Mouse (Mus musculus): ENCODE data around the gene Luzp1. TPM values are rescaled to one million over a fixed set of nuclear protein-coding genes. Genes with fewer than 3 reads are reported as not detected.
A peak's percentile ranks its signal among the peaks of the same experiment; 100 is the strongest.

Luzp1 gene
- total RNA-seq, 1 experiment from 2014 or later: 34.6 TPM

DNA sequence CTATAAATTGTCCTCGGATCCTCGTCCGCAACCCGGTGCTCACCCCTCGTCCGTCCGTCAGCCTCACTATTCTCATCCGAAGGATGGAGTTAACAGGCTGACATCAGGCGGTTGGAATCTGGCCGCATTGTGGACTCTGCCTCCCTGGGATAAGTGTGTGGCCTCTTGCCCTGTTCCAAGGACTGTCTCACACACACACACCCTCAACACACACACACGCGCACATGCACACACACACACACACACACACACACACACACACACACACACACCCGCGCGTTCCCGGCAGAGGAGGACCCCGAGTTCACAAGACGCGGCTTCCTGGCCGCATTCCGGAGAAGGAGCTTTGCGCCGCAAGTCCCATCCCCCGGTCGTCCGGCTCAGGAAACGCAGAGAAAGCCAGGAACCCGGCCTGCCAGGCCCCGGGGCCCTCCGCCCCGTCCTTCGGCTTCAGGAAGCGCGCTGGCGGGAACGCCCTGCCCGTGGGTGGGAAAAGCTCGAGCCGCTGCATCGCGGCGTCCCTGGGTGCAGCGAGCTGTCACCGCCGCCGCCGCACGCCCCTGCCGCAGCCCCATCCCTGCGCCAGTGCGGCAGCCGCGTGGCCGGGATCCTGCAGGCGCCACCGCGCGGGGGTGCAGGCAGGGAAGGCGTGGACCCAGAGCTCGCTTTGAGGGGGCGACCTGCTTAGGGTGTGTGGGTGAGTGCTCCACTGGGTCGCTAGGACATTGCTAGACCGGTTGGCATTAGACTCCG lies 7.3 kb upstream of the Luzp1 start, which contains the start of gene 6030445D17Rik:
Gene 6030445D17Rik, plus strand, starts transcription at position 165 of the 753 bp plus-strand sequence.
- peak; percentile 89 for DNase-seq

GRCm38 (mm10) chr4:136462839-136463178 lies 6.8 kb upstream of the Luzp1 start:
- DNase-seq: peak; percentile 52

- DNase-seq: no peak
These were observed 6.1 kb upstream of the Luzp1 start for GRCm38 (mm10) chr4:136463436-136463835.

- DNase-seq: peak; percentile 70
These were observed 3.3 kb upstream of the Luzp1 start for GRCm38 (mm10) chr4:136466226-136466625.

DNA sequence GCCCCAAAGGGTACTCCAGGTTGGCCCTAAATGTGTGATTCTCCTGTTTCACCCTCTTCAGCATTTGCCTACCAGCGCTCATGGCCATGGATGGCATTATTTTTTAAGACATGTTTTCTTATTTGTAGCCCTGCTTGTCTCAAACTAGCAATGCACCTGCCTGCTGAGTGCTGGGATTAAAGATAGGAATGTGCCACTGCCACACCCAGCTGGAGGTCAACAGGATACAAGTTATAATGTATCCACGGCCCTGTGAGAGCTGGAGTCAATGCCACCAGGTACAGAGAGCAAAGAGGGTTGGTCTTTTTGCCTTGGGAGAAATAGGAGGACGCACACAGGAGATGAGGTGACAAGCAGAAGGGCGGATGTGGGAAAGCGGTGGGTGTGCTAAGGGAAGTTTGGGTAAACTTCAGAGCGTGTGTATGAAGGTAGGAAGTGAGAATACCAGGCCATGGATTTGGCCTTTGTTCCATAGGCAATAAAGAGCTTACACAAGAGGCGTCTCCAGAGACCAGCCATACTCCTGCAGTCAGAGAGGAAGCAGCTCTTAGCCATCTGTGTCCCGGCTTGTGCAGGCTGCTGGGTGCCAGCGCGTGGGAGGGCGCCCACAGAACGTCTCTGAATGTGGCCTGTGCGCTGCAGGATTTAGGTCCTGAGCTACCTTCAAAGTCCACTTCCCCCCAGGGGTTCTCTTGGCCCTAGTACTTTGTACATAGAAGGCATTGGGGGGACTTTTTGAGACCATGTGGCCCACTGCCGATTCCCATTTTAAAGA lies 821 bp upstream of the Luzp1 start:
- DNase-seq: peak; percentile 37

GRCm38 (mm10) chr4:136469941-136470346 lies 383 bp downstream of the Luzp1 start:
- no peak for DNase-seq

DNA sequence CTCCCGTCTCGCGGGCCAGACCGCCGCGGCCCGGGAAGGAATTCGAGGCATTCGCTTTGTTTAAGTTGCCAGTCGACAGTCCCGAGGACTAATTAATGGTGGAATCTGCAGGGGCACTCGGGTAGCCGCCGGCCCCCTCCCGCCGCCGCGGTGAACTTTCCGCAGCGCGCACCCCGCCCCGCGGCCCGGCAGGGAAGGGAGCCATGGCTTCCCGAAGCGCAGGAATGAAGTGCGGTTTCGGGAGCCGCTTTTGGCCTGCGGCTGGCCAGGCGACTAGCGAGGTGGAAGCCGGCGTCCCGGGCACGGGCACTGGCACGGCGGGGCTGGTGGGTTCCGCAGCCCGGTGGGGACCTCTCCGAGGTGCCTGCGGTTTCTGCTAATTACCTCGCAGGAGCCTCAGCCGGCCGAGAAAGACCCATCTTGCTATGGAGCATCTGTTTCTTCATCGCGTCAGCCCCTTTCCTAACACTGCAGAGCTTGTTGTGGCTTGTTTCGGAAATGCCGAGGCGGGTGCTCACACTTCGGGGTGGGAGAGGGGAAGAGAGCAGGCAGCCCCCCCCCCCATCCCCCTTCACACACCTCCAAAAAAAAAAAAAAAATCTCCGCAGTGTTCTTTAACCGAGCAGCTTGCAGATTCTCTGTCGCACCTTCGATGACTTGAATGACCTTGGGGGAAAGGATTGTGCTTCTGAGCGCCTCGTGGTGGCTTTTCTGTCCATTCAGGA lies 948 bp downstream of the Luzp1 start:
- peak; percentile 67 for DNase-seq

- no peak for DNase-seq
These were observed 7.1 kb downstream of the Luzp1 start for GRCm38 (mm10) chr4:136476692-136477091.

- DNase-seq: no peak
These were observed 17.0 kb downstream of the Luzp1 start for GRCm38 (mm10) chr4:136486549-136486948.

GRCm38 (mm10) chr4:136495993-136496392 lies 26.4 kb downstream of the Luzp1 start:
- no peak for DNase-seq

DNA sequence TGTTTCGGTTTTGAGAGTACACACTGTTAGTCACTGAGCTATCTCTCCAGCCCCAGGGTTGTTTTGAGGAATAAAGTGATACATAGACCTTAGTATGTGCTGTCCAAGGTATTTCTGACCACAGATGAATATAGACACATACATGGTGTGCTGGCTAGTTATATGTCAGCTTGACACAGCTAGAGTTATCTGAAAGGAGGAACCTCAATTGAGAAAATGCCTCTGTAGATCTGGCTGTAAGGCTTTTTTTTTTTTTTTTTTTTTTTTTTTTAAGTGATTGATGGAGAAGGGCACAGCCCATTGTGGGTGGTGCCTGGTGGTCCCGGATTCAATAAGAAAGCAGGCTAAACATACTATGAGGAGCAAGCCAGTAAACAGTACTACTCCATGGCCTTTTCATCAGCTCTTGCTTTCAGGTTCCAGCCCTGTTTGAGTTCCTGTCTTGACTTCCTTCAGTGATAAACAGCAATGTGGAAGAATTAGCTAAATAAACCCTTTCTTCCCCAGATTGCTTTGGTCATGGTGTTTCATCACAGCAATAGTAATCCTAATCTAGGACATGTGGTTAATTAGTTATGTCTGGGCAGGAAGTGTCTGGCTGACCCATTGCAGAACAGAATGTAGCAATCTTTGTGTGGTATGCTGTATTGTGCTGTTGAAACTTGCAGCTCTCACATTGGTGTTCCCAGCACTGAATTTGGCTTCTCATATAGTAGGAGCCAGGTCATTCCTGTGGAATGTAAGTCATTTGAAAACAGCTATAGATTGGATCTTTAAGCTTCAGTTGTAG lies 36.1 kb downstream of the Luzp1 start:
- no peak for DNase-seq

DNA sequence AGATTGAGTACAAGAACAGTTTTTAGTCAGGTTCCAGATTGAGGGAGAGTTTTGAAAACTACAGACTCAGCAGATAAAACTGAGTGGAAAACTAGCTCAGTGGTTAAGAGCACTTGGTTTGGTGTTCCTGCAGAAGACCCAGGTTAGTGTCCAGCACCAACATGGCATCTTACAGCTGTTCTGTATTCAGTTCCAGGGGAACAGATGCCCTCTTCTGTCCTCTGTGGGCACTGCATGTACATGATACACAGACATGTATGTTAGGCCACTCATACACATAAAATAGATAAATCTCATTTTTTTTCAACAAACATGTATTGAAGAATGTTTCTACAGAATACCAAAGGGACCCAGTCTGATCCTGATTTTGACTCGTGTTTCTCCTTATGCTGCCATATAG lies 40.3 kb downstream of the Luzp1 start:
- DNase-seq: peak; percentile 42

- peak; percentile 38 for DNase-seq
These were observed 42.1 kb downstream of the Luzp1 start for GRCm38 (mm10) chr4:136511708-136512107.

DNA sequence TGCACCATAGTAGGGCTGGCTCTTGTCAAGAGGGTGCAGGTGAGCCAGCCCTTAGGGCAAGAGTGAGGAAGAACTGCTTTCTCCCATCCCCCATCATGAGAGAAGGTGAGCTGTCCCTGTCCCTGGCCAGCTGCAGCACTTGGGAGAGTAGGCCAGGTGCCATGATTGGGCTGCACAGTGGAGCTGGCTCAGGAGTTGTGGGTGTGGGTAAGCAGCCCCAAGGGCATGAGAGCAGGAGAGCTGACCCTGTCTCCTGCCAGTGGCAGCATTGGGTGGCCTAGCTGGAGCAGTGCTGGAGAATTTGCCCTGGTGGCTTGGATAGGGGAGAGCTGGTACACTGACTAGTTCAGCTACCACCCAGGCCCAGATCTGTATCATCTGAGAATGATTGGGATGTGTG lies 43.3 kb downstream of the Luzp1 start:
- peak; percentile 53 for DNase-seq

DNA sequence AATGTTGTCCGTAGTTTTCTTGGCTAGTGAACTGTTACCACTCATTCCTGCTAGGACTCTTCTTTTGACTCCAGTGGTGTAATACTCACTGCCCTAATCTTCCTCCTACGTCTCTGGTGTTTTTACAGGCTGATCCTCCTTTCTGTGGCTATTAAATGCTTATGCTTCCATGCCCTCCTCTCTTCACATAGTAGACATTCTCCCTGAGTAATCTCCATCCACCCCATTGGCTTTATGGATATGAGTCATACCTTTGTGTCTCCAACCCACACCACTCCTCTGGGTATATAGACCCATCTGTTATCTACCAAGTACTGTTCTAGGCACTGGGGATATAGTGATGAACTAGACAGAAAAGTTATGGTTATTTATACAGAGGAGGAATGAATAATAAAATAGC lies 48.6 kb downstream of the Luzp1 start:
- DNase-seq: no peak

DNA sequence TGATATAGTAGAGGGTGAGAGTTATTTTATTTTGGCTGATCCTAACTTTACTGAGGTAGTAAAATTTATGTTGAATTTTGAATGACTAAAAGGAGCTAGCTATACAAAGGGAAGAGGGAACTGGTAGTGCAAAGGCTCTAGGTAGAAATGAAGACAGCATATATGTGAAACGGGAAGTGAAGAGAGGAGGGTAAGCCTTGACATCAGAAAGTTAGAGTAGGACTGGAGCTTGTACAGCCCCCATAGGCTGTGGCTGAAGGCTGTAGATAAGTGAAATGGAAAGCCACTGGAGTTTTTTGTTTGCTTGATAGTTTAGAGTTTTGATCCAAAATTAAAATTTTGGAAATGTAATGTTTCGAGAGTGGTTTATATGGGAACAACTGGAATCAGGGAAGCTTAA lies 49.0 kb downstream of the Luzp1 start:
- no peak for DNase-seq

GRCm38 (mm10) chr4:136519866-136520265 lies 50.3 kb downstream of the Luzp1 start:
- no peak for DNase-seq

DNA sequence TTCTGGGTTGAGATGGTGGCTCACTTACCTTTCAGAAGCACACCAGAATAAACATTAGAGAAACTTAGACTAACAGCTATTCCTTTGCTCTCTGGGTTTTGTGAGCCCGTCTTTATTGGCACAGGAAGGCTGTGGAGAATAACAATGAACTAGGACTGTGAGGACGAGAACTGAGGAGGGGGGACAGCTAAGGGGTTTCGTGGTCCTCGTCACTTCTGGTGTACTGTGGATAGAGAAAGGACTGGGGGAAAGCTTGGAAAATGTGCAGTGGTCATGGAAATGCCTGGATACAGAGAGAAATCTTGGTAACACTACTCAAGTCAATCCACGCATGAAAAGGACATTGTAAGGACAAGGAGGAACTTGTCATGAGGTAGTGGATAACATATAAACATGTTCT lies 52.3 kb downstream of the Luzp1 start:
- no peak for DNase-seq

- no peak for DNase-seq
These were observed 54.7 kb downstream of the Luzp1 start for GRCm38 (mm10) chr4:136524309-136524708.

DNA sequence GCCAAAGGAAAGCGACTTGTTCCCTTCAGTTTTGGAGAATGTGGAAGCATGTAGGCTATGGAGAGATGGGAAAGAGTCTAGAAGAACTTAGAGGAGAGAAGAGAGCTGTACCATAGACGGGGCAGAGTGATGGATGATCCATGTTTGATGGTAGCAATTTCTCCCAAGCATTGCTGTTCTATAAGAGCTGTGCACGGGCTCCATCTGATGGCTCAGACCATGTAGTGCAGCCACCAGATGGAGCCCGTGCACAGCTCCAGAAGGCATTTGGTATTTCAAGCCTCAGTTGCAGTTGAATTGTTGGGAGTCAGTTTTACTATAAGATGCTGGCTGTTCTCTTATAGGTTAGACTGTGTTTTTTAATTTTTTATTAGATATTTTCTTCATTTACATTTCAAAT lies 56.9 kb downstream of the Luzp1 start:
- peak; percentile 74 for DNase-seq

- DNase-seq: no peak
These were observed 75.6 kb downstream of the Luzp1 start for GRCm38 (mm10) chr4:136545151-136545550.
